Mouse (Mus musculus): ENCODE measurements around the gene Rab3gap2. TPM values are rescaled to one million over a fixed set of nuclear protein-coding genes. Genes with fewer than 3 reads are reported as not detected.

The Rab3gap2 gene
- total and polyA plus RNA-seq, 3 experiments, result 22.7 to 39.1 (median 24.0) TPM

DNA sequence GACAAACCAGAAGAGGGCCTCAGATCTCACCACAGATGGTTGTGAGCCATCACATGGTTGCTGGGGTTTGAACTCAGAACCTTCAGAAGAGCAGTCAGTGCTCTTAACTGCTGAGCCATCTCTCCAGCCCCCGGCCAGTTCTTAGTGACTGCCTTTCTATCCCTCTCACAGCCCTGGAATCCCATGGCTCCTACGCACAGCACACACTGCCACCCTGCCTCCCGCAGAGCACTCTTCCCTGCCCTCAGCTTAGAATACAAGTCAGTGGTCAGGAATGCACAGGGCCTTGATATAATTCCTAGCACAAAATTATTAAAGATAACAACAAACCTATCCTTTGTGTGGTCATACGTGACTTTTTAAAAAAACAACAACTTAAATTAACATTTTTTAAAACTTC lies 110.6 kb downstream of the Rab3gap2 start:
- TF ChIP-seq ELF1 (IDR thresholded peaks at IDR 0.05; ENCODE audit: low read depth, low read length) (no peak), CTCF (conservative IDR thresholded peaks at IDR 0.05 in 1 of 2, IDR thresholded peaks at IDR 0.05 in 1 of 2; ENCODE audit: low read depth in 2 of 2, low read length in 2 of 2) (no peak), JUND (conservative IDR thresholded peaks at IDR 0.05; ENCODE audit: low read depth, low read length) (no peak), POLR2AphosphoS2 (IDR thresholded peaks at IDR 0.05; ENCODE audit: low read depth, low read length) (no peak)
- Histone ChIP-seq H3K9ac (ENCODE audit: insufficient read depth, low read depth) (no peak overlapping the region), H3K27ac (ENCODE audit: insufficient read depth, low read depth) (no peak overlapping the region), H3K9me3 (replicated peaks; ENCODE audit: low read length) (no peaks in the 10 kb centered on the region), H3K36me3 (replicated peaks in 1 of 2; ENCODE audit: control insufficient read depth in 1 of 2, insufficient read depth in 1 of 2, low read length in 1 of 2) (peaks cover 54 to 77% of the 10 kb centered on the region in 2 experiments), H3K4me2 (ENCODE audit: insufficient read depth, low read depth, poor library complexity, severe bottlenecking) (no peak overlapping the region), H3K4me3 (replicated peaks in 1 of 3; ENCODE audit: low read depth in 2 of 3, low read length in 2 of 3, poor library complexity in 1 of 3) (no peak overlapping the region), H3K79me2 (replicated peaks; ENCODE audit: control insufficient read depth, extremely low read depth, insufficient read depth, poor library complexity, severe bottlenecking) (no peaks in the 10 kb centered on the region), H3K27me3 (replicated peaks) (no peaks in the 10 kb centered on the region), H3K4me1 (ENCODE audit: control insufficient read depth in 1 of 2, insufficient read depth in 2 of 2) (no peaks in the 10 kb centered on the region)
- DNase-seq (ENCODE audit: extremely low read depth), result no peak
- dilution Hi-C loops (cut with MboI; ENCODE audit: extremely low pct_ligation_motif_present, extremely low pct_unique_long_range_greater_than_20kb, low sequenced_read_pairs), result no loop called here
- in situ Hi-C loops (cut with MboI; ENCODE audit: low pct_ligation_motif_present, low pct_unique_long_range_greater_than_20kb, low sequenced_read_pairs), result no loop called here

DNA sequence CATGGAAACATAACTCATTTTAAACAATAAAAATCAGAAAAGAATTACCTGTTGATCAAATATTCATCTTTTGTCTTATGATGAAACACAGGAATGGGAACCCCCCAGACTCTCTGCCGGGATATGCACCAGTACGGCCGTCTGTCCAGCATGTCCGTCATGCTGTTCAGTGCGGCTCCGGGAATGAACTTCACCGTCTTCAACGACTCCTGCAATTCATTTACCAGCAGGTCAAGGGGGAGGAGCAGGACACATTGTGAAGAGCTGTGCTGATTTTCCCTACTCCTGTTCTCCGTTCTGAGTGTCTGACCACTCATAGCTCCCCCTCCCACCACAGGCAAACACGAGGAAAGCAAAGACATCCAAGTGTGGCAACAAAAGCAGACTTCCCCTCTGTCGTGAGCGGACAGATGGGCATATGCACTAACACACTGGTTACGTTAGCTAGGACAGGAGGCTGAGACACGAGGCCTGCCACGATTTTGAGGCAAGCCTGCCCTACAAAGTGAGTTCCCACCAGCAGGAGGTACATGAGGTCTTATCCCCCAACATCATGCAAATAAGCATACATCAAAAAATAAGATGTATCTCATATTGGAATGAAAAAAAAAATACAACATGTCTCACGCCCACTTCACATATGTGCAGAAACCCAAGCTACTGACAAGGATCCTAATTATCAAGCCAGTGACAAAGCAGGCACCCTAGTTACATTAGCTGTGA lies 112.1 kb downstream of the Rab3gap2 start:
- no peaks in the 10 kb centered on the region for H3K9me3 ChIP-seq (replicated peaks; ENCODE audit: low read length)
- H3K9ac ChIP-seq (ENCODE audit: insufficient read depth, low read depth), result no peak overlapping the region
- H3K4me2 ChIP-seq (ENCODE audit: insufficient read depth, low read depth, poor library complexity, severe bottlenecking), result no peak overlapping the region
- TF ChIP-seq CHD1 (IDR thresholded peaks at IDR 0.05; ENCODE audit: low read depth, low read length), result no peak
- TF ChIP-seq EP300 (IDR thresholded peaks at IDR 0.05; ENCODE audit: low read length), result no peak
- no peak for TF ChIP-seq NRF1 (IDR thresholded peaks at IDR 0.05; ENCODE audit: low read depth, low read length)
- TF ChIP-seq POLR2AphosphoS2 (IDR thresholded peaks at IDR 0.05; ENCODE audit: low read depth, low read length), result no peak
- TF ChIP-seq GABPA (IDR thresholded peaks at IDR 0.05; ENCODE audit: insufficient replicate concordance, low read depth, low read length), result no peak
- TF ChIP-seq MYC (IDR thresholded peaks at IDR 0.05; ENCODE audit: low read depth, low read length), result no peak
- no peak for TF ChIP-seq E2F4 (IDR thresholded peaks at IDR 0.05; ENCODE audit: insufficient replicate concordance, low read depth, low read length)
- no peak for TF ChIP-seq SMC3 (IDR thresholded peaks at IDR 0.05; ENCODE audit: low read depth, low read length)
- no peak for TF ChIP-seq JUND (conservative IDR thresholded peaks at IDR 0.05; ENCODE audit: low read depth, low read length)
- TF ChIP-seq MAX (IDR thresholded peaks at IDR 0.05; ENCODE audit: low read length), result no peak
- no peak for TF ChIP-seq MAZ (IDR thresholded peaks at IDR 0.05; ENCODE audit: low read depth, low read length)
- no peak for TF ChIP-seq KAT2A (IDR thresholded peaks at IDR 0.05; ENCODE audit: insufficient replicate concordance, low read length)
- no peak for TF ChIP-seq POLR2A (IDR thresholded peaks at IDR 0.05; ENCODE audit: low read depth, low read length)
- TF ChIP-seq RCOR1 (conservative IDR thresholded peaks at IDR 0.05; ENCODE audit: low read depth, low read length), result no peak
- TF ChIP-seq ELF1 (IDR thresholded peaks at IDR 0.05; ENCODE audit: low read depth, low read length), result no peak
- no peak overlapping the region for H3K4me3 ChIP-seq (replicated peaks in 1 of 3; ENCODE audit: low read depth in 2 of 3, low read length in 2 of 3, poor library complexity in 1 of 3)
- no peaks in the 10 kb centered on the region for H3K79me2 ChIP-seq (replicated peaks; ENCODE audit: control insufficient read depth, extremely low read depth, insufficient read depth, poor library complexity, severe bottlenecking)
- H3K27me3 ChIP-seq (replicated peaks), result no peaks in the 10 kb centered on the region
- no peak for DNase-seq (ENCODE audit: extremely low read depth)
- H3K27ac ChIP-seq (ENCODE audit: insufficient read depth, low read depth), result no peak overlapping the region
- peaks cover 65 to 83% of the 10 kb centered on the region in 2 experiments for H3K36me3 ChIP-seq (replicated peaks in 1 of 2; ENCODE audit: control insufficient read depth in 1 of 2, insufficient read depth in 1 of 2, low read length in 1 of 2)
- dilution Hi-C loops (cut with MboI; ENCODE audit: extremely low pct_ligation_motif_present, extremely low pct_unique_long_range_greater_than_20kb, low sequenced_read_pairs) (no loop called here), in situ Hi-C loops (cut with MboI; ENCODE audit: low pct_ligation_motif_present, low pct_unique_long_range_greater_than_20kb, low sequenced_read_pairs) (no loop called here)
- no peaks in the 10 kb centered on the region for H3K4me1 ChIP-seq (ENCODE audit: control insufficient read depth in 1 of 2, insufficient read depth in 2 of 2)
